Mouse (Mus musculus) cerebellum, postnatal 4 days (tissue): ENCODE measurements around the gene Itpr3.

Source experiments
- DNase-seq, 2 experiments: peaks; one replicate each; pipeline ENCODE4 v3.0.0; 2022; ENCODE audit warnings: low spot score in 2 of 2, mixed read lengths in 1 of 2

Gene Itpr3

DNA sequence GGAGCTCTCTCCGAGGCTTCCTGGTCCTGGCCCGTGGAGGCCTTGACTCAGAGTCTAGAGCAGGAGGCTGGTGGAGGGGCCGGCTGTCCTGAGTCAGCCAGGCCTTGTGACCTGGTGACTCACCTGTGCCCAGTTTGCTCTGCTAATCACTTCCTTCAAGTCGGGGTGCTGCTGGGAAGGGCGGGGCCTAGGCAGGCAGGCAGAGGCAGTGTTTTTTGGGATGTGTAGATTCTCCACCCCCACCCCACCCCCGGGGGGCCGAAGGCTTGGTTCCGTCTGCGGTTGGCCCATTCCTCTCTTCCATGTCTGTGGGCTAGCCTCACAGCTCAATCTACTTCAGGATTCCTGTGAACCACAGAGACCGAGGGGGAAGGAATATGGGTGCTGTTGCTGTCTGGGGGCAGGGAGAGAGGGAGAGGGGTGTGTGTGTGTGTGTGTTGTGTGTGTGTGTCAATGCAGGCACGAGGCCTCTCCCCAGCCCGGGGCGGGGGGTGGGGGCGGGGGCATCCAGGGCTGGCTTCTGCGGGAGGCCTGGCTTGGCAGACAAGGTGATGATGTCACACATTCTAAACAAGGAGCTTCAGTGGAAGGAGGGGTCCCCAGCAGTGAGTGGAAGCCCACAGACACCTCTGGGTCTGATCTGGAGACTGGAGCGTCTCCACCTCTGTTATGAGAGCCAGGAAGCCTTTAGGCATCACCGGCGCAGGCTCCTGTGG, 18.6 kb upstream of the Itpr3 start:
- DNase-seq: no peak

DNA sequence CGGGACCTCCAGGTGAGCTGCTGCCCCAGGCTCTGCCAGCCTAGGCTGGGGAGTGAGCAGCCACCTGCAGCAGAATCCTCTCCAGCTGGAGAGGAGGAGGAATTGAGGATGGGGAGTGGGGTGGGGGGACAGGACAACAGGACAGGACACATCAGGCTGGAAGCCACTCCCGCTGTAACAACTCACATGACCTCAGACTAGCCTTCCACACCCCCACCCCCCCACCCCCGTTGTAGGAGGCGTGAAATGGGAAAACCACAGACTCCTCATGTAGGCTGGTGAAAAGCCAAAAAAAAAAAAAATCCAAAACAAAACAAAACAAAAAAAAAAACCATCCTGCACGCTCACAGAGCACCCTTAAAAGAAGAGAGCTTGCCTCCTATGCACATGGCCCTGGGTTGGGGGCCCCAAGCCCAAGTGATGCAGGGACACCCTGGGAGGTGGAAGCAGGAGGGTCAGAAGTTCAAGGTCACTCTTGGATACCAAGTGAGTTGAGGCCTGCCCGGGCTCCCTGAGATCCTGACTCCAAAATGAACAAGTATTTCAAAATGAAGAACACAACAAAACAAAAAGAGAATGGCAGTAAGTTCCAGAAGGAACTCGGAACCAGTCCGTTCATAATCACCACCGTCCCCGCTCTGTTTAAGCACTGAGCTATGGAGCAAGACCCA, 17.5 kb upstream of the Itpr3 start:
- no peak for DNase-seq

- DNase-seq: no peak
Measured at GRCm38 (mm10) chr17:27040304-27041045, 16.6 kb upstream of the Itpr3 start.

DNA sequence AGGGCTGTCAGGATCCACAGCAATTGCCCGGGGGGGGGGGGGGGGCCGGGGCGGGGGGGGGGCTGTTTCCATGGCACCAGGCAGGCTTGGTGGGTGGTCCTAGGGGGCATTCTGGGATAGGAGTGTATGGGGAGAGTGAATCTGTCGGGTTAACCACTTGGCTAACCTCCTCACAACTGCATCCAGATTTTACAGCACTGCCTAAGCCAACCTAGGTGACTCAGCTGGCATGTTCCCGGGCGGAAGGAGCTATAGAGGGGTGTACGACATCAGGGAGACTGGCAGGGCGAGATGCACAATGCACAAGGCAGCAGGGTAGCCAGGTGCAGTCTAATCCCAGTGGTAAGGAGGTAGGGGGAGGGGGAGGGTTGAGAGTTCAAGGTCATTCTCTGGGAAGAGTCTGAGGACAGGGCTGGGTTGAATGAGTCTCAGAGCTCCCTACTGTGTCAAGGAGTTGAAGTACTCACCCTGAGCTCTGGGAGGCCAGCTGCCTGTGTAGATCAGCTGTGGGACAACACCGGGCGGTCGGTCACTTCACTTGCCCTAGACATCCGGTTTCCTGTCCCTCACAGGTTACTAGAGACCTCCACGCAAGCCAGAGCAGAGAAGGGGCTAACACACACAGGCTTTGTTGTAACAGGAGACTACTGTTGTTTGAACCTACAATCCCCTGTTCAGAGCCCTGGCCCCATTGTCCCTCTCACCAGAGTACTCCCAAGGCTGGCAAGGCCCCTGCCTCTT, 15.9 kb upstream of the Itpr3 start:
- DNase-seq: no peak

- no peak for DNase-seq
Measured at GRCm38 (mm10) chr17:27041787-27042055, 15.4 kb upstream of the Itpr3 start.

GRCm38 (mm10) chr17:27042840-27043239, 14.3 kb upstream of the Itpr3 start:
- DNase-seq: no peak

GRCm38 (mm10) chr17:27045164-27045563, 11.9 kb upstream of the Itpr3 start:
- DNase-seq: no peak

GRCm38 (mm10) chr17:27047762-27048444, 9.2 kb upstream of the Itpr3 start:
- DNase-seq: no peak

GRCm38 (mm10) chr17:27048445-27049239, 8.5 kb upstream of the Itpr3 start:
- DNase-seq: no peak

DNA sequence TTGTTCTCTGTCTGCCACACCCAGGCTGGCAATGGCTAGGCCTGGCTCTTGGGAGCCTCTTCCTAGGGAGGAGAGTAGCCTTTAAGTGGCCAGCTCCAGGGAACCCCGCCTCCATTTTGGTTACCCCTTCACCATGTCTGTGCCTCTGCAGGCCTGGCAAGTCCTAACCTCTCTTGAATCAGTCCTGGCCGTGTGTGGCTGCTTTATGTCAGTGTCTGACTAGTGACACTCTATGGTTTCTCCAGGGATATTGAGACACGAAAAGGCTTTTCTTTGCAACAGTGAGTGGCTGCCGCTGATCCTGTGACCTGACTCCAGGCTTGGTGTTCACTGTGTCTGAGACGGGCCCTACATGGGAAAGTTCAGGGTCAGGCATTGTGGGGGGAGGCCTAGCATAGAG, 6.3 kb upstream of the Itpr3 start:
- no peak for DNase-seq

DNA sequence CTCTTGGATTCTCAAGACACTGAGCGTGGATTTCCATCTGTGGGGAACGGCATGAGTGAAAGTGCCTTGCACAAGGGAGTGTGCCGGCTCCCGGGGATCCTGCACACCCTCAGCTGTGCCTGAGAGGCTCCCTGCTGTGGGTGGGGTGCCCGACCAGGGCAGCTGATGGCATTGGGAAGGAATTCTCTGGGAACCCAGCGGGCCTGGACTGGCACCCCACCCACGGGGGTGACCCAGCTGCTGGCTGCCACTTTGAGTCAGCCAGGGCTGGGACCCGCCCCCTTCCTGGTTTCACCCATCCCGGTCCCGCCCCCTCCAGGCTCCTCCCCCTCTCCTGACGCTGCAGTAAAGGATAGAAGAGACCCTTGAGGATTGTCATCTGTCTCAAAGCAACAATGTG, 5.6 kb upstream of the Itpr3 start:
- DNase-seq: no peak

DNA sequence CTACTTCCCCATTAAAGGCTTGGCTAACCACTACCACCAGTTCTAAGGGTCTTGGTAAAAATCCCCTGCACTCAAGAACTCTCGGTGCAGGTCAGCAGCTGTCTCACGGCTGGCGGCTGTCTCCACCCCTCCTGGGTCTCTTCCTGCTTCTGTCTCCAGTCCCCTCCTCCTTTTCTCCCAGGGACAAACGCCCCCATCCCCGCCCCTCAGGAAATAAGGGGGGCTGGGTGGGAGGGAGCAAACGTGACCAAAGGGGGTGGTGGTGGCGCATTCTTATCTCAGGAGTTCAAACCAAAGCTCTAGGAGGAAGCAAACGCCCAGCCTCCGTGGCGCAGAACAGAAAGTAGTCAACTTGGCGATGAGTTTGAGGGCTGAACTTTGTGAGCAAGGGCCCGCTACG, 934 bp upstream of the Itpr3 start:
- no peak for DNase-seq

- DNase-seq: no peak
Measured at GRCm38 (mm10) chr17:27057517-27058055, 482 bp downstream of the Itpr3 start.

DNA sequence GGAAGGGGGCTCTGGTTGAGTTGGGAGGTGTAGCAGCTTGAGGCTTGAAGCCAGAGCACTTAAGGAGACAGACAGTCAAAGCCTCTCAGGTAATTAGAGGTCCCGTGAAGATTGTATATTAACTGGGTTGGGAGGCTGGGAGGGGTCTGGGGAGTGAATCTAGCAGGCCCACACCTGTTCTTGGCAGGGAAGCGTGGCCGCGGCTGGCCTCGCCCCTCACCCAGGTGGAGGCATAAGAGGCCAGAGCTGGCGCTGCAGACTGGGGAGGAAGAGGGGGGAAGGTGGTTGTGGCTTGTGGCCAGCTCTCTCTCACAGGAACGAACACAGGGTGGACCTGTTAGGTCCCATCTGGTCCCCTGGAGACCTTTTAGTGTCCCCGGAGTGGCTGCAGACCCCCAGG, 3.6 kb downstream of the Itpr3 start:
- DNase-seq: no peak

- no peak for DNase-seq
Measured at GRCm38 (mm10) chr17:27061727-27062126, 4.6 kb downstream of the Itpr3 start.

- no peak for DNase-seq
Measured at GRCm38 (mm10) chr17:27062684-27063083, 5.6 kb downstream of the Itpr3 start.

DNA sequence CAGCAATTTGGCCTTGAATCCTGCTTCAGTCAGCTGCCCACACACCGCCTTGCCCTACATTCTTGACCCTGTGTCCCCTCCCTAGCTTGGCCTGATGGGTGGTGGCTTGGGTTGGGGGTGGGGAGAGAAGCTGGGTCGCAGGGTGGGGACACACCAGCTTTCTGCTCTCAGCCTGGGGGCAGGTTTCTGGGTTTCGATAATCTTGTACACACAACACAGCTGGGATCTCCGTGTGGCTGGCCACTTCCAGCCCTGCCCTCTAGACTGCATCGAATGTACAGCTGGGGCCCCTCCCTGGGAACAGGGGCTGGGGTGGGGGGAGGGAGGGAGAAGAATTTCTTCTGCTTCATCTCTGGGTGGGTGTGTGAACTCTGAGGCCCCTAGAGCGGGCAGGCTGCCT, 6.6 kb downstream of the Itpr3 start:
- DNase-seq: no peak

DNA sequence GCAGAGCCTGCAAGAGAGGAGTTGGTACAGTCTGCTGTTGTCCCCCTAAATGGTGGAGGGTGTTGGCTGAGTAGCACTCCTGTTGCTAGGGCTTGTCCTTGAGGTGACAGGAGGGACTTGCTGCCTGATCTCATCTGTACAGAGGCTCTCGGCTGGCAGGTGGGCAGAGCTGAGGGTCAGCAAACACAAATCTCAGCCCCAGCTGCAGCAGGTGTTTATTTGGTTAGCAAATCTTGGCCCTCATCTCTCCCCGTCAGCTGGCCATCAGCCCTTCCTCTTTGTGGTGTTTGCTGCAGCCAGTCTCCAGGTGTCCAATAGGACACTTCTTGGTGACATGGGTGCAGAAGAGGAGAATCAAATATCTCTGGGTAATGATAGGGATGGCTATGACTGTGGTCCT, 7.1 kb downstream of the Itpr3 start:
- no peak for DNase-seq

DNA sequence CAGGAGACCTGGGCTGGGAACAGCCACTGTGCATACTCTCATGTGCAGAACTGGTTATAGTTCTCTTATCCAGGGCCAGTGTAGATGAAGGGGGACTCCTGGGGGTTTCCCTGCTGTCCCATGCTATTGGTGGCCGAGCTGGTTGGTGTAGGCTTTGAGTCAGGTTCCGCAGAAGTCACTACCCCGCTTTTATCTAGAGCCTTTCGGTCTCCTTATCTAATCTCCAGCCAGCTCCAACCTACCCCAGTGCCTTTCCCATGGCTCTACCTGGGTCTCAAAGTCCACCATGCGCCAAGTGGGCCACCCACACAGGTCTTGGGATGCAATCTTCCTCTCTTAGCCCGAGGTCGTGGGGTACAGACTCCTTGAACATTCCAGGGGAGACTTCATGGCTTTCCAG, 9.0 kb downstream of the Itpr3 start:
- DNase-seq: no peak

DNA sequence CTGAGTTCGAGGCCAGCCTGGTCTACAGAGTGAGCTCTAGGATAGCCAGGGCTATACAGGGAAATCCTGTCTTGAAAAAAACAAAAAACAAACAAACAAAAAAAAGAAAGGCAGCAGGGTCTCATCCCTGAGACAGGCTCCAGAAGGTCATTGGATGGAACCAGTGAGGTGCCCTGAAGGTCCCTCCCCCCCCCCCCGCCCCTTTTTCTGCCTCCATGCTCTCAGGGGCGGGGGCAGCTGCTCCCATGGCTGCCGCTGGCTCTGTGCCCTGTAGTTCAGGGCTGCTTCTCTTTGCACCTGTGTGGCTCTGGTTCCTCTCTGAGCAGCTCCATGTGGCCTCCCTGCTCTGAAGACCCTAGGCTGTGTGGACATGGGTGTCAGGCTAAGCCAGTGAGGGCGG, 12.0 kb downstream of the Itpr3 start:
- no peak for DNase-seq

GRCm38 (mm10) chr17:27070913-27071312, 13.8 kb downstream of the Itpr3 start:
- no peak for DNase-seq
